Mouse (Mus musculus): ENCODE measurements at regions not wholly inside any gene's neighbourhood (a gene's known extent, or its start where the extent isn't known, plus 50 kb on each side); places are given as distances from the start of the nearest gene placed in this dataset.

GRCm38 (mm10) chr15:87018978-87019377 is 525.1 kb upstream of the Fam19a5 start:
- TF ChIP-seq CTCF (IDR thresholded peaks at IDR 0.05; ENCODE audit: insufficient read depth, low read depth, low read length), result no peak
- TF ChIP-seq POLR2A (IDR thresholded peaks at IDR 0.05; ENCODE audit: insufficient read depth, low read depth, low read length), result no peak
